Mouse (Mus musculus) embryonic facial prominence, embryonic 14.5 days (tissue): ENCODE measurements around the gene Gimap4. TPM values are rescaled to one million over a fixed set of nuclear protein-coding genes. Genes with fewer than 3 reads are reported as not detected.

Source experiments
- ATAC-seq: fragments of 200-750 bp; cut with Nextera tagmentation; 2 replicates; pipeline ENCODE4 v1.8.0; 2017; ENCODE audit warnings: low read depth, moderate number of reproducible peaks, moderate TSS enrichment
- DNase-seq: peaks from one replicate; pipeline ENCODE4 v3.0.0-alpha.2; 2015; ENCODE audit warnings: low spot score
- H3K27ac ChIP-seq: fragments of 300-500 bp; sonication (generic); replicated peaks from 2 replicates; pipeline ENCODE4 v1.5.1; 2014; ENCODE audit warnings: low read depth, mild to moderate bottlenecking, low read length, moderate library complexity
- H3K27me3 ChIP-seq: fragments of 300-500 bp; sonication (generic); replicated peaks from 2 replicates; pipeline ENCODE4 v1.6.1; 2014; ENCODE audit warnings: low read length; ENCODE audit not compliant: control insufficient read depth, insufficient read depth
- H3K36me3 ChIP-seq: fragments of 300-500 bp; sonication (generic); 2 replicates; pipeline ENCODE4 v1.6.1; 2014; ENCODE audit warnings: low read length, mixed read lengths; ENCODE audit not compliant: control insufficient read depth, insufficient read depth
- H3K4me1 ChIP-seq: fragments of 300-500 bp; sonication (generic); 2 replicates; pipeline ENCODE4 v1.6.1; 2014; ENCODE audit warnings: antibody characterized with exemption, low read length; ENCODE audit not compliant: control insufficient read depth, insufficient read depth
- H3K4me2 ChIP-seq: fragments of 300-500 bp; sonication (generic); 2 replicates; pipeline ENCODE4 v1.6.1; 2014; ENCODE audit warnings: low read depth, mild to moderate bottlenecking, low read length, moderate library complexity, mixed read lengths
- H3K4me3 ChIP-seq: fragments of 300-500 bp; sonication (generic); 2 replicates; pipeline ENCODE4 v1.5.1; 2014; ENCODE audit warnings: low read depth, mild to moderate bottlenecking, low read length
- H3K9ac ChIP-seq: fragments of 300-500 bp; sonication (generic); 2 replicates; pipeline ENCODE4 v1.6.1; 2014; ENCODE audit warnings: low read depth, mild to moderate bottlenecking, low read length, moderate library complexity, mixed read lengths
- H3K9me3 ChIP-seq: fragments of 300-500 bp; sonication (generic); 2 replicates; pipeline ENCODE4 v1.6.1; 2016; ENCODE audit warnings: low read length; ENCODE audit not compliant: control insufficient read depth
- WGBS: fragments of 180-500 bp; shearing (Covaris S2); extraction: QIAGEN DNeasy Blood & Tissue Kit; methylation state at CpG from one replicate; pipeline ENCODE4 v1.1.7; 2014; 5-methylcytosine and 5-hydroxymethylcytosine counted together
- polyA plus RNA-seq: library from polyadenylated mRNA; unstranded; fragments of >200 nt; fragmentation: Nextera tagmentation; extraction: Ambion mirVana; gene quantifications from 2 replicates; pipeline ENCODE4 v1.2.1, GENCODE M21; 2014

Gimap4 gene
- 12.6 and 13.3 TPM in 2 replicates for polyA plus RNA-seq

GRCm38 (mm10) chr6:48684319-48684718 is at the start of gene Gimap4:
TSS of gene Gimap4 (plus strand) at chr6:48684549.
- WGBS: 69% methylated on average over 5 of the region's 5 CpGs
- H3K4me2 ChIP-seq: no peak within 1 kb of the TSS
- no peak within 1 kb of the TSS for H3K4me3 ChIP-seq
- no peaks in the 10 kb centered on the region for H3K36me3 ChIP-seq
- H3K9me3 ChIP-seq: no peaks in the 10 kb centered on the region
- no peak for DNase-seq
- no peaks in the 10 kb centered on the region for H3K4me1 ChIP-seq
- ATAC-seq: no peak
- H3K27me3 ChIP-seq: no peaks in the 10 kb centered on the region
- no peak within 1 kb of the TSS for H3K9ac ChIP-seq
- H3K27ac ChIP-seq: no peak within 1 kb of the TSS

GRCm38 (mm10) chr6:48635105-48635504 is 49.2 kb upstream of the Gimap4 start:
- no peak for ATAC-seq
- H3K4me3 ChIP-seq: no peak overlapping the region
- H3K4me2 ChIP-seq: no peak overlapping the region
- no peak for DNase-seq
- no peaks in the 10 kb centered on the region for H3K4me1 ChIP-seq
- no peaks in the 10 kb centered on the region for H3K9me3 ChIP-seq
- no peak overlapping the region for H3K27ac ChIP-seq
- H3K9ac ChIP-seq: no peak overlapping the region
- 0 out of 2 replicates have a peak, but pooled peaks cover 2% of the 10 kb centered on the region for H3K27me3 ChIP-seq
- 78% methylated on average over 2 of the region's 2 CpGs for WGBS
- H3K36me3 ChIP-seq: no peaks in the 10 kb centered on the region

- Histone ChIP-seq H3K4me3 (no peak overlapping the region), H3K9ac (no peak overlapping the region), H3K9me3 (no peaks in the 10 kb centered on the region), H3K36me3 (no peaks in the 10 kb centered on the region), H3K27me3 (no peaks in the 10 kb centered on the region), H3K4me2 (no peak overlapping the region), H3K4me1 (no peaks in the 10 kb centered on the region), H3K27ac (no peak overlapping the region)
- WGBS: 40% methylated on average over 6 of the region's 6 CpGs
- ATAC-seq (no peak), DNase-seq (peak; percentile 9)
These were observed 47.8 kb upstream of the Gimap4 start for GRCm38 (mm10) chr6:48636515-48636914.

- Histone ChIP-seq H3K4me3 (no peak overlapping the region), H3K9me3 (no peaks in the 10 kb centered on the region), H3K27ac (no peak overlapping the region), H3K4me2 (no peak overlapping the region), H3K4me1 (no peaks in the 10 kb centered on the region), H3K9ac (no peak overlapping the region), H3K27me3 (no peaks in the 10 kb centered on the region), H3K36me3 (no peaks in the 10 kb centered on the region)
- ATAC-seq (no peak), DNase-seq (no peak)
- 59% methylated on average over 6 of the region's 6 CpGs for WGBS
These were observed 46.4 kb upstream of the Gimap4 start for GRCm38 (mm10) chr6:48637811-48638500.

- H3K27me3 ChIP-seq: no peaks in the 10 kb centered on the region
- H3K9me3 ChIP-seq: no peaks in the 10 kb centered on the region
- no peak overlapping the region for H3K4me2 ChIP-seq
- H3K4me1 ChIP-seq: no peaks in the 10 kb centered on the region
- no peak overlapping the region for H3K4me3 ChIP-seq
- no peaks in the 10 kb centered on the region for H3K36me3 ChIP-seq
- DNase-seq: no peak
- no peak overlapping the region for H3K27ac ChIP-seq
- no peak for ATAC-seq
- 80% methylated on average over 2 of the region's 2 CpGs for WGBS
- no peak overlapping the region for H3K9ac ChIP-seq
These were observed 45.8 kb upstream of the Gimap4 start for GRCm38 (mm10) chr6:48638553-48638952.

- Histone ChIP-seq H3K9me3 (no peaks in the 10 kb centered on the region), H3K9ac (no peak overlapping the region), H3K27me3 (no peaks in the 10 kb centered on the region), H3K4me2 (no peak overlapping the region), H3K27ac (no peak overlapping the region), H3K4me1 (no peaks in the 10 kb centered on the region), H3K4me3 (no peak overlapping the region), H3K36me3 (no peaks in the 10 kb centered on the region)
- WGBS: 67% methylated on average over 6 of the region's 6 CpGs
- no peak for DNase-seq
- ATAC-seq: no peak
These were observed 43.0 kb upstream of the Gimap4 start for GRCm38 (mm10) chr6:48641391-48641790.

GRCm38 (mm10) chr6:48642764-48643292 is 41.5 kb upstream of the Gimap4 start:
- no peak overlapping the region for H3K9ac ChIP-seq
- 18% methylated on average over 4 of the region's 4 CpGs for WGBS
- no peak overlapping the region for H3K27ac ChIP-seq
- ATAC-seq: no peak
- H3K4me2 ChIP-seq: no peak overlapping the region
- no peaks in the 10 kb centered on the region for H3K27me3 ChIP-seq
- peak; percentile 83 for DNase-seq
- H3K9me3 ChIP-seq: no peaks in the 10 kb centered on the region
- no peaks in the 10 kb centered on the region for H3K36me3 ChIP-seq
- H3K4me1 ChIP-seq: no peaks in the 10 kb centered on the region
- no peak overlapping the region for H3K4me3 ChIP-seq

- ATAC-seq: 0 out of 2 replicates have a peak, but pooled peaks have one; percentile 18
- Histone ChIP-seq H3K4me3 (no peak overlapping the region), H3K9me3 (no peaks in the 10 kb centered on the region), H3K27ac (no peak overlapping the region), H3K36me3 (no peaks in the 10 kb centered on the region), H3K4me2 (no peak overlapping the region), H3K4me1 (no peaks in the 10 kb centered on the region), H3K9ac (no peak overlapping the region), H3K27me3 (no peaks in the 10 kb centered on the region)
- peak; percentile 73 for DNase-seq
- WGBS: 14% methylated on average over 12 of the region's 12 CpGs
These were observed 38.6 kb upstream of the Gimap4 start for GRCm38 (mm10) chr6:48645660-48646308.
